Comparison of ENCODE assay signal across 9 mouse cellular contexts in genomic region chr7:65317418-65317817, GRCm38 (mm10).
DNase-seq lines count a peak whose midpoint lies in the region; ATAC-seq and TF ChIP-seq lines count a peak whose summit lies in the region.
"Had no signal": no experiment of that assay in that cellular context is flagged by ENCODE, and none has a peak within 500 bp of the region (broad histone marks: within the 10 kb centered on the region; RNA-seq: fewer than 3 reads in every experiment).

No protein-coding gene starts in this region.

- no peak overlapping the region for H3K4me3 ChIP-seq in neural tube, embryonic 15.5 days (replicated peaks)
- no peak overlapping the region for H3K4me3 ChIP-seq in hindbrain, embryonic 14.5 days (replicated peaks; ENCODE audit: low read length)
- no peak overlapping the region for H3K4me3 ChIP-seq in limb, embryonic 10.5 days
- H3K4me3 ChIP-seq in olfactory bulb, adult 2 months (ENCODE audit: insufficient read depth, low read depth, low read length), result no peak overlapping the region
- H3K4me3 ChIP-seq: heart, embryonic 13.5 days had no signal

- no peaks in the 10 kb centered on the region for H3K27me3 ChIP-seq in neural tube, embryonic 15.5 days (replicated peaks)
- no peaks in the 10 kb centered on the region for H3K27me3 ChIP-seq in hindbrain, embryonic 14.5 days (ENCODE audit: control insufficient read depth, insufficient read depth, low read length)
- H3K27me3 ChIP-seq in limb, embryonic 10.5 days (ENCODE audit: low read depth, poor library complexity, severe bottlenecking), result no peaks in the 10 kb centered on the region
- H3K27me3 ChIP-seq: heart, embryonic 13.5 days had no signal

- 39% methylated on average over 5 of the region's 5 CpGs for WGBS in neural tube, embryonic 15.5 days
- 40% methylated on average over 5 of the region's 5 CpGs for WGBS in hindbrain, embryonic 14.5 days
- 43% methylated on average over 5 of the region's 5 CpGs for WGBS in limb, embryonic 10.5 days
- WGBS in olfactory bulb, adult 2 months, result 32% methylated on average over 5 of the region's 5 CpGs

- no peak overlapping the region for H3K9ac ChIP-seq in neural tube, embryonic 15.5 days (replicated peaks)
- no peak overlapping the region for H3K9ac ChIP-seq in hindbrain, embryonic 14.5 days
- H3K9ac ChIP-seq: heart, embryonic 13.5 days had no signal

- H3K36me3 ChIP-seq in neural tube, embryonic 15.5 days, result peaks cover 40% of the 10 kb centered on the region
- H3K36me3 ChIP-seq in hindbrain, embryonic 14.5 days (replicated peaks; ENCODE audit: control insufficient read depth, insufficient read depth), result peaks cover 69% of the 10 kb centered on the region
- H3K36me3 ChIP-seq in limb, embryonic 10.5 days, result peaks cover 74% of the 10 kb centered on the region

- peak; percentile 57; the same call in 1 of the 2 replicates for TF ChIP-seq CTCF in olfactory bulb, adult 2 months (IDR thresholded peaks at IDR 0.05; ENCODE audit: insufficient read depth, low read depth, low read length)

- DNase-seq in neural tube, embryonic 10.5 days (ENCODE audit: extremely low spot score, low spot score), result peak; percentile 59
- peak; percentile 60 for DNase-seq in adrenal gland, postnatal 25 days
- peak; percentile 61 for DNase-seq in embryo, embryonic 11 days
- DNase-seq in hindbrain, embryonic 14.5 days (ENCODE audit: low spot score), result peak; percentile 80
- peak; percentile 78 for DNase-seq in limb, embryonic 10.5 days (ENCODE audit: low spot score)
- DNase-seq in urinary bladder, postnatal 25 days (ENCODE audit: low spot score), result peak; percentile 54

- ATAC-seq in neural tube, embryonic 15.5 days (ENCODE audit: low FRiP score), result no peak
- no peak for ATAC-seq in hindbrain, embryonic 14.5 days (ENCODE audit: low FRiP score)

- H3K27ac ChIP-seq in neural tube, embryonic 15.5 days (replicated peaks), result no peak overlapping the region
- H3K27ac ChIP-seq in hindbrain, embryonic 14.5 days, result no peak overlapping the region
- no peak overlapping the region for H3K27ac ChIP-seq in limb, embryonic 10.5 days
- H3K27ac ChIP-seq in olfactory bulb, adult 2 months (ENCODE audit: insufficient read depth, low read depth, low read length), result no peak overlapping the region
- H3K27ac ChIP-seq: heart, embryonic 13.5 days had no signal

- H3K4me2 ChIP-seq in neural tube, embryonic 15.5 days, result no peak overlapping the region
- H3K4me2 ChIP-seq in hindbrain, embryonic 14.5 days (replicated peaks), result no peak overlapping the region
- H3K4me2 ChIP-seq: heart, embryonic 13.5 days had no signal

- H3K4me1 ChIP-seq in neural tube, embryonic 15.5 days, result no peaks in the 10 kb centered on the region
- H3K4me1 ChIP-seq in hindbrain, embryonic 14.5 days (replicated peaks; ENCODE audit: control insufficient read depth, insufficient read depth, low read length), result no peaks in the 10 kb centered on the region
- no peaks in the 10 kb centered on the region for H3K4me1 ChIP-seq in limb, embryonic 10.5 days
- no peaks in the 10 kb centered on the region for H3K4me1 ChIP-seq in olfactory bulb, adult 2 months (ENCODE audit: control insufficient read depth, insufficient read depth, low read length)
- H3K4me1 ChIP-seq: heart, embryonic 13.5 days had no signal

- TF ChIP-seq POLR2A in olfactory bulb, adult 2 months (IDR thresholded peaks at IDR 0.05; ENCODE audit: insufficient read depth, low read depth, low read length), result no peak

- H3K9me3 ChIP-seq in neural tube, embryonic 15.5 days (replicated peaks), result no peaks in the 10 kb centered on the region
- H3K9me3 ChIP-seq in hindbrain, embryonic 14.5 days (ENCODE audit: control insufficient read depth, low read length), result no peaks in the 10 kb centered on the region
- H3K9me3 ChIP-seq in limb, embryonic 10.5 days (replicated peaks), result no peaks in the 10 kb centered on the region
- H3K9me3 ChIP-seq: heart, embryonic 13.5 days had no signal
